Mouse (Mus musculus): ENCODE measurements around the gene Fam241a. TPM values are rescaled to one million over a fixed set of nuclear protein-coding genes. Genes with fewer than 3 reads are reported as not detected.

The Fam241a gene
- total and polyA plus RNA-seq, 3 experiments: 1.6 to 12.7 (median 5.3) TPM

GRCm38 (mm10) chr3:127823886-127824863 lies 71.9 kb downstream of the Fam241a start:
- DNase-seq (ENCODE audit: extremely low read depth): peak; percentile 71
- Histone ChIP-seq H3K4me1 (ENCODE audit: control insufficient read depth in 1 of 2, insufficient read depth in 2 of 2) (peaks cover 3 to 31% of the 10 kb centered on the region in 2 experiments), H3K4me2 (ENCODE audit: insufficient read depth, low read depth, poor library complexity, severe bottlenecking) (peak overlapping the region; percentile 58), H3K9ac (ENCODE audit: insufficient read depth, low read depth) (peak overlapping the region; percentile 47), H3K4me3 (replicated peaks in 1 of 3; ENCODE audit: low read depth in 2 of 3, low read length in 2 of 3, poor library complexity in 1 of 3) (peak overlapping the region in 2 of 3 experiments; percentile 0 to 31), H3K27me3 (replicated peaks) (no peaks in the 10 kb centered on the region), H3K27ac (ENCODE audit: insufficient read depth, low read depth) (peak overlapping the region; percentile 24; the same call in 1 of the 2 replicates), H3K9me3 (replicated peaks; ENCODE audit: low read length) (no peaks in the 10 kb centered on the region), H3K79me2 (replicated peaks; ENCODE audit: control insufficient read depth, extremely low read depth, insufficient read depth, poor library complexity, severe bottlenecking) (peaks cover 13% of the 10 kb centered on the region), H3K36me3 (replicated peaks in 1 of 2; ENCODE audit: control insufficient read depth in 1 of 2, insufficient read depth in 1 of 2, low read length in 1 of 2) (peaks cover 10 to 44% of the 10 kb centered on the region in 2 experiments)
- in situ Hi-C loops (cut with MboI; ENCODE audit: low pct_ligation_motif_present, low pct_unique_long_range_greater_than_20kb, low sequenced_read_pairs): no loop called here
- dilution Hi-C loops (cut with MboI; ENCODE audit: extremely low pct_ligation_motif_present, extremely low pct_unique_long_range_greater_than_20kb, low sequenced_read_pairs): no loop called here
- TF ChIP-seq POLR2AphosphoS2 (IDR thresholded peaks at IDR 0.05; ENCODE audit: low read depth, low read length): no peak
- TF ChIP-seq ZC3H11A (IDR thresholded peaks at IDR 0.05; ENCODE audit: low read depth, low read length): no peak
- no peak for TF ChIP-seq USF1 (IDR thresholded peaks at IDR 0.05; ENCODE audit: low read depth, low read length)
- TF ChIP-seq ZNF384 (IDR thresholded peaks at IDR 0.05; ENCODE audit: low read depth, low read length): no peak
- TF ChIP-seq CTCF (conservative IDR thresholded peaks at IDR 0.05 in 1 of 2, IDR thresholded peaks at IDR 0.05 in 1 of 2; ENCODE audit: low read depth in 2 of 2, low read length in 2 of 2): no peak
- no peak for TF ChIP-seq UBTF (IDR thresholded peaks at IDR 0.05; ENCODE audit: low read depth, low read length)
- no peak; the same call in 1 of the 2 replicates for TF ChIP-seq MXI1 (IDR thresholded peaks at IDR 0.05; ENCODE audit: low read depth, low read length)
- no peak for TF ChIP-seq ZMIZ1 (IDR thresholded peaks at IDR 0.05; ENCODE audit: low read depth, low read length)
- peak; percentile 74 for TF ChIP-seq NRF1 (IDR thresholded peaks at IDR 0.05; ENCODE audit: low read depth, low read length)
- 0 out of 2 replicates have a peak, but pooled peaks have one; percentile 23 for TF ChIP-seq TBP (conservative IDR thresholded peaks at IDR 0.05; ENCODE audit: low read depth, low read length)
- no peak for TF ChIP-seq PAX5 (IDR thresholded peaks at IDR 0.05; ENCODE audit: low read length)
- no peak for TF ChIP-seq ZKSCAN1 (IDR thresholded peaks at IDR 0.05; ENCODE audit: borderline replicate concordance, low read depth, low read length)
- TF ChIP-seq JUND (conservative IDR thresholded peaks at IDR 0.05; ENCODE audit: low read depth, low read length): peak; percentile 61
- TF ChIP-seq RAD21 (IDR thresholded peaks at IDR 0.05; ENCODE audit: low read depth, low read length): no peak; the same call in 1 of the 2 replicates
- TF ChIP-seq POLR2A (IDR thresholded peaks at IDR 0.05; ENCODE audit: low read depth, low read length): no peak
- TF ChIP-seq ELF1 (IDR thresholded peaks at IDR 0.05; ENCODE audit: low read depth, low read length): 0 out of 2 replicates have a peak, but pooled peaks have one; percentile 26
- no peak for TF ChIP-seq MAX (IDR thresholded peaks at IDR 0.05; ENCODE audit: low read length)
- TF ChIP-seq CHD1 (IDR thresholded peaks at IDR 0.05; ENCODE audit: low read depth, low read length): no peak
- TF ChIP-seq JUN (IDR thresholded peaks at IDR 0.05; ENCODE audit: insufficient read depth, low read depth, low read length): no peak; the same call in 1 of the 2 replicates
- TF ChIP-seq MEF2A (IDR thresholded peaks at IDR 0.05; ENCODE audit: borderline replicate concordance, low read depth, low read length): no peak
- no peak for TF ChIP-seq GABPA (IDR thresholded peaks at IDR 0.05; ENCODE audit: insufficient replicate concordance, low read depth, low read length)
- no peak for TF ChIP-seq USF2 (conservative IDR thresholded peaks at IDR 0.05; ENCODE audit: low read depth, low read length)
- peak; percentile 59; the same call in 1 of the 2 replicates for TF ChIP-seq TCF12 (IDR thresholded peaks at IDR 0.05; ENCODE audit: low read depth, low read length)
- TF ChIP-seq ETS1 (conservative IDR thresholded peaks at IDR 0.05; ENCODE audit: low read depth, low read length): 0 out of 2 replicates have a peak, but pooled peaks have one; percentile 11
- no peak for TF ChIP-seq SMC3 (IDR thresholded peaks at IDR 0.05; ENCODE audit: low read depth, low read length)
- TF ChIP-seq BHLHE40 (IDR thresholded peaks at IDR 0.05; ENCODE audit: low read depth, low read length): peak; percentile 34; the same call in 1 of the 2 replicates
- TF ChIP-seq MAFK (IDR thresholded peaks at IDR 0.05; ENCODE audit: insufficient replicate concordance, low read length): 0 out of 2 replicates have a peak, but pooled peaks have one; percentile 33
- no peak for TF ChIP-seq CHD2 (IDR thresholded peaks at IDR 0.05; ENCODE audit: low read length)
- 0 out of 2 replicates have a peak, but pooled peaks have one; percentile 15 for TF ChIP-seq HCFC1 (IDR thresholded peaks at IDR 0.05; ENCODE audit: low read depth, low read length)
- TF ChIP-seq RCOR1 (conservative IDR thresholded peaks at IDR 0.05; ENCODE audit: low read depth, low read length): no peak
- peak; percentile 36; the same call in 1 of the 2 replicates for TF ChIP-seq SIN3A (IDR thresholded peaks at IDR 0.05; ENCODE audit: low read length)
- no peak for TF ChIP-seq KAT2A (IDR thresholded peaks at IDR 0.05; ENCODE audit: insufficient replicate concordance, low read length)
- TF ChIP-seq IRF4 (IDR thresholded peaks at IDR 0.05; ENCODE audit: low read depth, low read length): peak; percentile 92
- TF ChIP-seq MAZ (IDR thresholded peaks at IDR 0.05; ENCODE audit: low read depth, low read length): no peak
- TF ChIP-seq NELFE (IDR thresholded peaks at IDR 0.05; ENCODE audit: low read depth, low read length): no peak
- TF ChIP-seq EP300 (IDR thresholded peaks at IDR 0.05; ENCODE audit: low read length): peak; percentile 94
- TF ChIP-seq E2F4 (IDR thresholded peaks at IDR 0.05; ENCODE audit: insufficient replicate concordance, low read depth, low read length): no peak
